Mouse (Mus musculus) frontal cortex, postnatal 14 days (tissue): ENCODE results near the gene Mrvi1.
"Not testable (repeated sequence)": the region's sequence is repeated elsewhere in the genome, so short reads cannot be mapped to it uniquely, and the experiment has no call there.

Source experiments
- DNase-seq, 2 experiments: peaks; one replicate each; pipeline ENCODE4 v3.0.0; 2022; ENCODE audit warnings: low spot score in 2 of 2

The Mrvi1 gene

DNA sequence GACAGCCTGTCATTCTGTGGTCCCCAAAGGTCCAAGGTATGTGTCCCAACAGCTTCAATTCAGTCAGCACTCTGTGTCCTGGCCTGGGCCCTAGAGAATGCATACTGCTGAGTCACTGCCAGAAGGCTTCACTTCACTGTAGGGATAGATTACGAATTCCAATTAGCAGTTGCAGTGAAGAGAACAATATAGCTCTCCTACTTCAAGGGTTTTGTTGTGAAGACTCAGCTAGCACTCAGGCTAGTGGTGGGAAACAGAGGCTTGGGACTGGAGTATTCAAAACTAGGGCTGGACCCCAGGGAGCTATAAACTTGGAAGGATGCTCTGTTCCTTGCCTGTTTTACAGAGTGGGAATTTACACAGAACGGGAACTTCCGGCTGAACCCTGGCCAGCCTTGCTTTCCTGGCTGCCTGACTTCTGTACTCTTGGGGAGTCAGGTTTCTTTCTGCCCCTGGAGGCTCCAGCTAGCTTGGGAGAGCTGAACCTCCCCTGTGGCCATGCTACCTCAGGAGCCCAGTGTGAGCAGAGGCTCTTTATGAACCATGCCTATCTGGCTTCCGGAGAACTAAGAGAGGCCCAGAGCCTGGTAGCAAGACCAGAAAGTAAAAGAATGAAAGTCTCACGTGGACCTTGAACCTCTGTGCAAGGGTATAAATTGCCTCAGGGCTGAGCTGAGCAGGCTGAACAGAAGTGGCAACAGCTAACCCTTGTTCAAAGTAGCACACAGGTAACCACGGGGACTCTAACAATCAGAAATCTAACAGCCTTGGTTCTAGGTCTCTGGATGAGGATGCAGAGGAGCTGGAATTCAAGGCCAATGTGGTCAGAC is 40.3 kb downstream of the Mrvi1 start:
- no peak for DNase-seq

DNA sequence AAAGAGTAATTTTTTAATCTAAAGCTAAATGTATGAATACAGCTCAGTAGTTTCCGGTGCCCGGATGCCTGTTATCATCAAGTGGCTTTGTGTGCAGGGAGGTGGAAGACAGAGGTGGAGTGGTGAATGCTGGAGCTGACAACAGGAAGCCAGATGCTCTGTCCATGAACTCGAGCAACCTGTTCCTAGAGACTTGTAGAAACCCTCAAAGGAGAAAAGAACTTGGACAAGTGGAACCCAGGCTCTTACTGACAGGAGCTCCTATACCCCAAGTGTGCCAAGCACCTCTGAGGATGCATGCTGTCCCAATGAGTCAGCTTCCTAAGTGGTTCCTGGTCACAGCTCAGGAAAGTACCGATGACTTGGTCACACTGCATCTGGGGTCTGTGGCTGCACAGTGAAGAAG is 41.1 kb downstream of the Mrvi1 start:
- DNase-seq = no peak

DNA sequence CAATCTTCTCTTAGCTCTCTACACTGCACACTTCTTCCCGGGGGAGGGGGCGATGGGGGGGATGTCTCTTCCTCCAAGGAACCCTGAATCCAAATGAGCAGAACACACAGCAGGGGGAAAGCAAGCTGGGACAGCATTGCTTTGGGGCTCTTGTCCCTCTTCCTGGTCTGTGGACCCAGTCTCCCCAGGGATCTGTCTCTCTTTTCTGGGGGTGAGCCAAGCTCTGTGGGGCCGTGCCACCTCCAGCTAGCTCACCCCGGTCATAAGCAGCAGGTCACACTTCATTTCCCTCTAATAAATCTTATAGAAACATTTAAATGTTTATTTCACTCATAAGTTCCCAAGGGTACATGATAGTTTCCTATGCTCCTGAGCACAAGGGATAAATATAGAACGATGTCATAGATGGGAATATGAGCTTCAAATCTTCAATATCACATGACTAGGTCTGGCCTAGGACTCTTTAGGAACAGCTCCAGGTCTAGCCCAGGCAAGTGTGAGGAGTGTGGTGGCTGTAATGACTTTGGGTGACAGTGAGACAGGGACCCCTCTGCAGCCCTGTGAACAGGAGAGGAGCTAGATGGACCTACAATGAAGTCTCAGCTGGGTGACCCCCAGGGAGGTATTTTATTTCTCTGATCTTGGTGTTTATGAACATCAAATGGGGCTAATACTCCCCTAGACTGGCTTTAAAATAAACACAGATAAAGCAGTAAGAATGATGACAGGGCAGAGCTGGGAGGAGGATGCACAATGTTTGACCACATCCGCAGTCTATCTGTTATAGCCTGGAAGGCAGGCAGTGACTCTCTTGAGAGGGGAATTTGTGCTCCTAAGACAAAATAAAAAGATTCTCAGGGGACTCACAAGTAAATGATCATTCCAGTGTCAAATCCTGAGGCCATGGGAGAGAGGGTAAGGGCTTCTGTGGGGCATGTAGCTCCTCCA is 46.2 kb downstream of the Mrvi1 start:
- DNase-seq = no peak

DNA sequence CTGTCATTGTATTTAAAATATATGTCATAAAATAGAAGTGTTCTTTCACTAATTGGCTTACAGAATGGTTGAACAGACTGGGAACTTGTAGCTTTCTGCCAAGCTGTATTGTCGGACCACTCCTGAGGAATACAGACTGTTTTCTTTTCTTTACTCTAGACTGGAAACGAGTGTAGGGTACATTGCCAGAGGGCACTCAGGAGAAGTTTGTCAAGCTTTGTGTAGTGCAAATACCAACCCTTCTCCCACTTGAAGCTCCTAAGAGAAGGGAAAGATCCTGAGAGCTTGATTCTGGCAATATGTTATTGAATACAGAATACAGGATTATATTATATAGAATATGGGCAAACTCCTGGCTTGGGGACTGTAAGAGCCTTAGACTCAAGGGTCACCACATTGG is 48.3 kb downstream of the Mrvi1 start:
- DNase-seq = no peak

DNA sequence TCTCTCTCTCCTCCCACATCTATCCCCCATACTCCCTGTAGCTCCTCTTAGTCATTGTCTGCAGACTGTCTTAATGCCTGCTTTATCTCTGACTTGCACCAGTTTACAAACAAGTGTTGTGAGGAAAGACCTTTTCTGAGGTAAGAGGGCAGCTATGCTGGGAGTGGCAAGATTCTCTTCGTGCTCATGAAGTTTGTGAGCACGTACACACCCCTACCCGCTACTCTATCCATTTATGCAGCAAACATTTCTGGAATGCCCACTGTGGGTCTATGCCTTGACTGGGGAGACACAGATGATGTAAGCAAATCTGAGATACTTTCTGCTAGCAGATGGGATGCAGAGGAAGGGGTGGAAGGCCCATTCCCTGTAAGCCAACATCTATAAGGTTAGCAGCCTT is 48.9 kb downstream of the Mrvi1 start:
- no peak for DNase-seq

DNA sequence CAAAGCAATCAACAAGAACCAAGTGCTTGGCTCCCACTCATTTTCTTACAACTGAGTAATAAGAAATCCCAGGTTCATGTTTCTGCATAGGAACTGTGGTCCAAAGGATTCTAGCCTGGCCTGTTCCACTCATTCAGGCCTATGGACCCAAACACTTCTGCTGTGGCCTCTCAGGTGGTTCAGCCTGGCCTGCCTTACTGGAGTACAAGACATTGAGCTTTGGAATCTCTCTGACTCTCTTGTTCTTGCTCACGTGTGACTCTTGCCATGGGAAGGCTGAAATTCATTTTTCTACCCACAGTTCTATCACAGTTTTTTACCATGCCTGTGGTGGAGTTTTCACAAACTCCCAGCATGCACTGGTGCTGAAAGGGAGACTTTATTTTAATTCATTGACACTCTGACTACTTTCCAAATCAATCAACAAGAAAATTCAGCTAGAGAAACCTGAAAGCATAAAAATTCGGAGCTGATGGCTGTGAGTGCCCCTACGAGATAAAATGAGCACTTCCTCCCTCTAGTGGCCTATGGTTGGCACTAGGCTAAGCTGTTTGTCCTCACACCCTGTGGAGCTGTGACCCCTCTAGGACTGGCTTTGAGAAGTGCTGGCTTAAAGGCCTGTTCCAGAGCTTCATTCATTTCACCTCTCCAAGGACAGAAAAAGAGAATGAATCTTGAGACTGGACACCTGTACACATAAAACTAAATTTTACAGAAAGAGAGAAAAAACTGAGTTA is 52.0 kb downstream of the Mrvi1 start:
- peak in 1 of 2 experiments; percentile 25 for DNase-seq

DNA sequence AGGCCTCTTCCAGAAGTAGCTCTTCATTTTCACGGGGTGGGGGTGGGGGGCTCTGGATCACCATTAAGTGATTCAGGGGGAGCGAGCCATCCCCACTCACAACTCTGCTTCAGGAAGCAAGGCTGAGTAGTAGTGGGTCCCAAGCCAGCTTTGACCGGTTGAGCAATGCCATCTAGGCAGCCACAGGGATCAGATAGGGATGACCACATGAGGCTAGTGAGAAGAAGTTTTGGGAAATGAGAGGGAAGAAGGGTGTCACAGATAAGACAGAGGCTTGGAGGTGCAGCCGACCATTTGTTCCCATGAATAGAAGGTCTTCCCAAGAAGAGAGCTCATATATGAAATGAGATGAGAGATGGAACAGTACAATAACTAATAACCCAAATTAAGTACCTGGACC is 55.7 kb downstream of the Mrvi1 start:
- no peak for DNase-seq

DNA sequence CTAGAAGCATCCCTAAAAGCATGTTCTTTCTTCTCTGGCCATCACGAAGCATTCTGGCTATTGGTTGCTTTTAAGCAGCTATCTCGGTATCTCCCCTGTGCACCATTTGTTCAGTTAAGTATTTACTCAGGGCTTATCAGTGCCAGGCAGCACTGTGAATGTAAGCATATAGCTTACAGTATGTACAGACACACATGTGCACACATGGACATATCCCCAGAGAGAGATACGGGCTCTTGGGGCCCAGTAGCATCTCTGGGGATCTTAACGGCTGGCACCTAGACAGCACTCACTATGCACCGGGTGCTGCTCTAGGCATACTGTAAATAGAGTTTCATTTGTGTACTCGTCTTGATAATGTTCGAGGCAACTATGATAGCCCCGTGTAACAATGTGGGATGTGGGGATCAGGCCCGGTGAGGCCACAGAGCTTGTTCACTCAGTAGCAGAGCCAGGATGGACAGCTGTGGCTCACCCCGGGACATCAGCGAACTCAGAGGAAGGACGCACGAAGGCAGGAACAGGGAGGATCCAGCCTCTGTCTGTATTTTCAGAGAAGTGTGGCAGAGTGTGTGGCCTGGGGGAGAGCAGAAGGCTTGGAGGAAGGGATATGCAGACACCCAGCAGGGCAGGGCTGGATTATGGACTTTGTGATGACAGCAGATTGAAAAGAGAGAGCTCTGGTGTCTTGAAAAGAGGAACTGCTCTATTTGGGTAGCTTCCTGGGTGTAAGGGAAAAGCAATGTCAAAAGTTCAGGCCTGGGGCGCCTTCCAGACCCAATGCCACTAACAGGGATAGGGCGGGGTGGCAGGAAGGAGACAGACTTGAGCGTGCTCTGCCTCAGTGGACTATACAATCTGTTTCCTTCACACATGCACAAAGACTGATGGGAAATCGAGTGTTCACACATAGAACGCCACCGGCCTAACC is 61.7 kb downstream of the Mrvi1 start:
- no peak for DNase-seq

DNA sequence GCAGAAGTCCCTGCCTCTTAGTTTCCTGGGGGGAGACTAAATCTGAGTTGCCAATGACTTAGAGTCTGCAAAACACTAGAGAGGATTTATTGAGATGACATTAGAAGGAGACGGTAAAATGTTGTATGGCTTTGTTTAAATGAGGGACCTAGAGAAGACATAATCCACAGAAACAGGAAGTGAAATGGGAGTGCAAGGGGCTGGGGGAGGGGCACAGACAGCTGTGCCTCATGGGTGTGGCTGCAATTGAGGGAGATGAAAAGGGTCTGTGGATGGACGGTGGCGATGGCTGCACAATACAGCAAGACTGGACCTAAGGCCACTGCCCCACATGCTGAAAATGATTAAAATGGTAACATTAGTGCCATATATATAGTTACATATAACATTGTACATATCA is 62.5 kb downstream of the Mrvi1 start:
- no peak for DNase-seq

DNA sequence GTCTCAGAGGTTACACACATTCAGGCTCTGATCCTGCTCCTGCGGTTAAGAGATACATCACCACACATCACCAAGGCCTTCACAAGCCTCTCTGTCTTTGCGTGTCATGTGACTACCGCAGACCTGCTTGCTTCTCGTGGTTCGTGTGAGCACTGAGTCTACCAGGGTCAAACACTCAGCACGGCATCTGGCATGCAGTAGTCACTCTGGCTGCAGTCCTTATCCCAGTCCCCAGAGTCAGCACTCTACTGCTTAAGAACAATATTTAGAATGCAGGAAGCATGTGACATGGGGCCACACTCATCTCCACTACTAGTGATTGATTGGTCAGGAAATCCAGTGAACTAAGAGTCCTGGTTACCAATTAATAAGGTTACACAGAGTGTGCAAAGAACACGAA is 66.3 kb downstream of the Mrvi1 start:
- no peak for DNase-seq

DNA sequence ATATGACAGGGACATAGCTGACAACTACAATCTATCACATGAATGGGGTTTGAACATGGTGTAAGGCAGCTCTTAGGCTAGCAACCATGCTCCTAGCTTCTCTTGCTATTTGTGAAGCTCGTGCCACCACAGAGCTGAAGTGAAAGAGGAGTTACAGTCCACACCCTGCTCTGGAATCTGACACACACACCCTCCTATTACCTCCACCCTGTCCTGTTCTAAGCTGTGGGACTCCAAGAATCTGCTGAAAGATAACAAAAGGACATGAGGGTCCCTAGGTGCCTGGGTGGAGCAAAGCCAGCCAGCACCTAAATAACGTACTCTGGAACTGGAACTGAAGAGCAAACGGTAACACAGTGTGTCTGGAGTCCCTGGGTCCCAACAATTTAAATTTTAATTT is 67.7 kb downstream of the Mrvi1 start:
- DNase-seq = no peak

DNA sequence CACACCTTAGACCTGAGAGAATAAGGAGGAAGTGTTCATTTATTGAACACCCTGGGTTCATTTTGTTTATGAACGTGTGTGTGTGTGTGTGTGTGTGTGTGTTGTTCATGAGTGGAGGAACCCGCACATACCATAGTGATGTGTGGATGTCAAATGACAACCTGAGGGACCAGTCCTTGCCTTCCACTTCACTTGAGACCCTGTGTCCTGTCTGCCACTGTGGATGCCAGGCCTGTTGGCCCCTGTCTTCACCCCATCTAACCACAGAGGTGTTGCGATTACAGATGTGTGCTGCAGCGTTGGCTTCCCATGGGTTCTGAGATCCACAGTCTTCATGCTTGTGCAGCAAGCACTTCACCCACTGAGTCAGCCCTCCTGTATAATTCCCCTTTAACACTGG is 68.5 kb downstream of the Mrvi1 start:
- no peak for DNase-seq

DNA sequence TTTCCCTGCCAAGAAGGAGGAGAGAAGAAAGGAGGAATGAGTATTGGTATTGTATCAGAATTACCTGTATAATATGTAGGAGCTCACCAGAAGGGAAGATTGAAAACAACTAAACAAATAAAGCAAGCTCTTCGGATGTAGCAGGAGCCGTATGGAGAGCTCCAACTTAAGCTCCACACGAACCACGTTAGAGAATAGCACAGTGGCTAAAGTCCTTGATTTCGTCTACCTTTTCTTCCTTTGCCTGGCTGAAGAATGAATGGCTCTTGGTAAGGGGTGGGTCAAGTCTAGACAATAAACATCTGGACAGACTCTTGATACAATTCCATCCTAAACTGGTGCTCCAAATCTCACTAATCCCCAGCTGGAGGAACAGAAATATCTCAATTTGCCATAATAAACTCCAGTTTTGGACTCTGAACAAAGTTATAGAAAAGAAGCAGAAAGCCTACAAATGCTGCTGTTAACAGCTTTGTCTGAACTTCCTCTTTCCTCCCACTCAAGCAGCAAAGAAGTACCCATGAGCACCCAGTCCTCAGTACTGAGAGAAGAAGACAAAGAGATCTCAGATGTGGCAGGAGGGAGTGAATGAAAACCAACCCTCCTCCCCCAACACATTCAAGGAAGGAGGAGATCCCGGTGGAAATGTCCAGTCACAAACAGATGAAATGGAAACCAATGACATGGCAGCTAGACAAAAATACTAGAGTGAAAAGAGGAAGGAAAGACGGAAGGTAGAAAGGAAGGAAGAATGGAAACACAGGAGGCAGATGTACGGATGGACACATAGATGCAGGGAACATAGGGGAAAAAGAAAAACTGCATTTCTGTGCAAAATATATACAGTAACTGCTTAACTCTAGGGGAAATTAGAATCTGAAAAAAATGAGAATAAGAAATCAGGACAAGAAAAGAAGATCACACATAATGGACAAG is 73.8 kb downstream of the Mrvi1 start:
- DNase-seq = no peak

DNA sequence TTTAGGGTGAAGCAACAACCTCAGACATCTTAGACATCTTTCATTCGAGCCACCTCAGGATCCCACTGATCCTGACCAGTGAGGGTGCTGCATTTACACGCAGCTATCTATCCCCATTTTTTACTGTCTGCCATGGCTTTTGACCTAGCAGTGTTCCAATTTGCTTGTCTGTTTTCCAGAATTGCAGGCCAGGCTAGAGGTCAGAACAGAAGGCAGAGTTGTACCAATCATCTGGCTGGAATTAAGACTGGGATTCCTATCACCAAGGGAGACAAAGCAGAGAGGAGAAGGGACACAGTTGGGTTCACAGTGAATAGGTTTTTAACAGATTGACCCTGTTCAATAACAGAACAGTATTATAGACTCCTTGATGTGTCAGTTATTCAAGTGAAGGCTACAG is 75.7 kb downstream of the Mrvi1 start:
- no peak for DNase-seq

DNA sequence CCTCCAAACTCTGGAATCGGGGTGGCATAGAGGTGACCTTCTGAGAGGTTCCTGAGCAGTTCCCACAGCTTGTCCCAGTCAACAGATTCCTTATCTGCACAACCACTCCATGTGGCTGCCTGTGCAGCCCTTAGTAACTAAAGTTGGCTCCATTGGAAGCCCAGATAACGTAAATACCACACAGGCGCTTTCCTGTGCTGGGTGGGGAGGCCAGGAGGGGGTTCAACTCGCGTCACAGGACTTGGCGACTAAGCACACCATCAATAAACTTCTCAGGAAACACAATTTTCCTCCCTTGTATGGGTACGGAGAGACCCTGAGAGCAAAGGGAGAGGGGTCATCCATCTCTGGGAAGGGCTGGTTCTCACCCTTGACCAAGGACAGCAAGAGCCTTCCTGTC is 79.0 kb downstream of the Mrvi1 start:
- DNase-seq = no peak

DNA sequence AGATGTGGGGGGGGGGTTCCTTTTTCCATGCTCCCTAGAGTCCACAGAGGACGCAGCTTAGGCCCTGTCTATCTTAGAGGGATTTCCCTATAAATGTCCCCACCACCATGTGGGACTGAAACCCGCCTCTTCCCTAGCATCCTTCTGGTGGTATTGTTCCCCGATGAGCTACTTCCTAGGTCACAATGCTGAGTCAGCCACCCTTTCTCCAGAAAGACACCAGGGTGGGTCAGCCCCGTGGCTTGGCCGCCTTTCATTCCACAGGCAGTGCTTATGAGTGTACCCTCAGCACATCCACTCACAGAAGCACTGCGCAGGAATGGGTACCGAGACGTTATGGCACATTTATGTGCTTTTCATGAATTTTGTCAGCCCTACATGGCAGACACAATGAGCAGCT is 85.1 kb downstream of the Mrvi1 start:
- no peak for DNase-seq

DNA sequence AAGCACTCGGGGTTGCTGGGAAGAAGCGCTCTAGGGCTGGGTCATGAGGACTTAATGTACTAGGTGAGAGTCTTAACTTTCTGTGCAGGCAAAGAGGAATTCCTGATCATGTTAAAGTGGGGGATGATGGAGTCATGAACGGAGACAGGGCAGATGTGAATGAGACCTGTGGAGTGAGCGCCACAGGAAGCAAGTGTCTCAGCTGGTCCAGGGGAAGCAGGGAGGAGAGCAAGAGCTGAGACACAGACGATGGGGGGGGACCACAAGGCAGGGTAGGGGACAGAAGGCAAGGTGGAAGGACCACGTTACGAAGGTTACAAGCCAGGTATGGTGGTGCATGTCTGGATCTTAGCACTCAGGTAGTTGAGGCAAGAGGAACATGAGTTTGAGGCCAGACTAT is 85.8 kb downstream of the Mrvi1 start:
- DNase-seq = no peak

DNA sequence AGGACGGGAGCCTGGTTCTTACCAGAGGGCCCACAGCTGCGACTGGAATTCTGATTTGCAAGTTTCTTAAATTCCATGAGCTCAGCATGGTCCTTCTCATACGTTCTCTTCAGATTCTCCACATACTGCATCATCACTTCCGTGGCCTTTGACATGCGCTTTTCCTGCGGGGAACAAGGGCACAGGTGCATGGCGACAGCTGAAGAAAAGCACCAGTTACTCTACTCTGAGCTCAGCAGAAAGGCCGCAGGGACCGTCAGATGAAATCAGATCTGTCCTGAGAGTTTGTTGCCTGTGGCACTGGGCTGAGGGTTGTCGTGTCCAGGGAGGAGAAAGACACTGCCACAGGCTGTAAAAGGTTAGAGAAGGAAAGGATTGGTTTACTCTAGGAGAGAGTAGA is 86.5 kb downstream of the Mrvi1 start:
- DNase-seq = not testable (repeated sequence)

DNA sequence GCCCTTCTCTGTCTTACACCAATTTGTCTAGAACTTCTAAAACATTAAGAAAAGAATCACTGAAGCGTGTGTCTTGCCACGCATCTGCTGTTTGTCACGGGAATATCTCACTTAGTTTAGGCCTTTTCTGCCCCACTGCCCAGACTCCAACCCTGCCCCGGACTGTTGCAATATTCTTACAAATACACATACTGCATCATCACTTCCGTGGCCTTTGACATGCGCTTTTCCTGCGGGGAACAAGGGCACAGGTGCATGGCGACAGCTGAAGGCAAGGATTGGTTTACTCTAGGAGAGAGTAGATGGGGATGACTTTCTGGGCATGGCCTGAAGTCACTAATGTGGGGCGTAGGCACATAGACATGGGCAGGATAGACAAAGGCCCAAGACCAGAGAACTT is 87.6 kb downstream of the Mrvi1 start:
- no peak for DNase-seq
